Mouse (Mus musculus): ENCODE measurements at regions not wholly inside any gene's neighbourhood (a gene's known extent, or its start where the extent isn't known, plus 50 kb on each side); places are given as distances from the start of the nearest gene placed in this dataset.

GRCm38 (mm10) chr6:73401059-73401458 is 68.4 kb downstream of the 4931417E11Rik start:
- WGBS: 81% methylated on average over 2 of the region's 2 CpGs
- H3K36me3 ChIP-seq (ENCODE audit: control insufficient read depth, insufficient read depth, low read length): no peaks in the 10 kb centered on the region
- ATAC-seq (replicated peaks; ENCODE audit: low FRiP score): no peak

GRCm38 (mm10) chr6:73389301-73389700 is 80.2 kb downstream of the 4931417E11Rik start:
- H3K9me3 ChIP-seq (ENCODE audit: control insufficient read depth, low read length): no peaks in the 10 kb centered on the region
- no peaks in the 10 kb centered on the region for H3K27me3 ChIP-seq (ENCODE audit: control insufficient read depth, insufficient read depth, low read length)
- DNase-seq (ENCODE audit: low spot score): no peak
- ATAC-seq (replicated peaks; ENCODE audit: low FRiP score): no peak
- no peak overlapping the region for H3K9ac ChIP-seq (ENCODE audit: low read length)
- no peaks in the 10 kb centered on the region for H3K36me3 ChIP-seq (ENCODE audit: control insufficient read depth, insufficient read depth, low read length)
- WGBS: 68% methylated on average over 6 of the region's 6 CpGs
- no peak overlapping the region for H3K4me3 ChIP-seq (ENCODE audit: low read depth, low read length)
- no peaks in the 10 kb centered on the region for H3K4me1 ChIP-seq (replicated peaks; ENCODE audit: control insufficient read depth, insufficient read depth, low read length)
- H3K4me2 ChIP-seq (ENCODE audit: low read depth, low read length, severe bottlenecking): no peak overlapping the region
- no peak overlapping the region for H3K27ac ChIP-seq (ENCODE audit: low read depth, low read length)

More at GRCm38 (mm10) chr6:73401059-73401458, 68.4 kb downstream of the 4931417E11Rik start:
- Histone ChIP-seq H3K9me3 (ENCODE audit: control insufficient read depth, low read length) (no peaks in the 10 kb centered on the region), H3K27ac (ENCODE audit: low read depth, low read length) (no peak overlapping the region), H3K9ac (ENCODE audit: low read length) (no peak overlapping the region), H3K27me3 (ENCODE audit: control insufficient read depth, insufficient read depth, low read length) (no peaks in the 10 kb centered on the region), H3K4me1 (replicated peaks; ENCODE audit: control insufficient read depth, insufficient read depth, low read length) (no peaks in the 10 kb centered on the region), H3K4me2 (ENCODE audit: low read depth, low read length, severe bottlenecking) (no peak overlapping the region), H3K4me3 (ENCODE audit: low read depth, low read length) (no peak overlapping the region)
- DNase-seq (ENCODE audit: low spot score): no peak

- Histone ChIP-seq H3K27ac (ENCODE audit: low read depth, low read length) (no peak overlapping the region), H3K9me3 (ENCODE audit: control insufficient read depth, low read length) (no peaks in the 10 kb centered on the region), H3K9ac (ENCODE audit: low read length) (no peak overlapping the region), H3K36me3 (ENCODE audit: control insufficient read depth, insufficient read depth, low read length) (no peaks in the 10 kb centered on the region), H3K27me3 (ENCODE audit: control insufficient read depth, insufficient read depth, low read length) (no peaks in the 10 kb centered on the region), H3K4me1 (replicated peaks; ENCODE audit: control insufficient read depth, insufficient read depth, low read length) (no peaks in the 10 kb centered on the region), H3K4me3 (ENCODE audit: low read depth, low read length) (no peak overlapping the region), H3K4me2 (ENCODE audit: low read depth, low read length, severe bottlenecking) (no peak overlapping the region)
- ATAC-seq (replicated peaks; ENCODE audit: low FRiP score) (no peak), DNase-seq (ENCODE audit: low spot score) (no peak)
- WGBS: 88% methylated on average over 3 of the region's 3 CpGs
Measured at GRCm38 (mm10) chr6:73386261-73386660, 83.2 kb downstream of the 4931417E11Rik start.

GRCm38 (mm10) chr6:73379825-73380224 is 89.6 kb downstream of the 4931417E11Rik start:
- H3K4me1 ChIP-seq (replicated peaks; ENCODE audit: control insufficient read depth, insufficient read depth, low read length): no peaks in the 10 kb centered on the region
- 88% methylated on average over 5 of the region's 5 CpGs for WGBS
- no peak overlapping the region for H3K4me3 ChIP-seq (ENCODE audit: low read depth, low read length)
- no peak overlapping the region for H3K9ac ChIP-seq (ENCODE audit: low read length)
- no peaks in the 10 kb centered on the region for H3K36me3 ChIP-seq (ENCODE audit: control insufficient read depth, insufficient read depth, low read length)
- H3K9me3 ChIP-seq (ENCODE audit: control insufficient read depth, low read length): peaks cover 2% of the 10 kb centered on the region; the same call in 1 of the 2 replicates
- ATAC-seq (replicated peaks; ENCODE audit: low FRiP score) (no peak), DNase-seq (ENCODE audit: low spot score) (no peak)
- no peak overlapping the region for H3K27ac ChIP-seq (ENCODE audit: low read depth, low read length)
- H3K27me3 ChIP-seq (ENCODE audit: control insufficient read depth, insufficient read depth, low read length): no peaks in the 10 kb centered on the region
- H3K4me2 ChIP-seq (ENCODE audit: low read depth, low read length, severe bottlenecking): no peak overlapping the region

- Histone ChIP-seq H3K4me2 (ENCODE audit: low read depth, low read length, severe bottlenecking) (no peak overlapping the region), H3K9me3 (ENCODE audit: control insufficient read depth, low read length) (peaks cover 2% of the 10 kb centered on the region; the same call in 1 of the 2 replicates), H3K36me3 (ENCODE audit: control insufficient read depth, insufficient read depth, low read length) (no peaks in the 10 kb centered on the region), H3K27ac (ENCODE audit: low read depth, low read length) (no peak overlapping the region), H3K9ac (ENCODE audit: low read length) (no peak overlapping the region), H3K4me1 (replicated peaks; ENCODE audit: control insufficient read depth, insufficient read depth, low read length) (no peaks in the 10 kb centered on the region), H3K27me3 (ENCODE audit: control insufficient read depth, insufficient read depth, low read length) (no peaks in the 10 kb centered on the region), H3K4me3 (ENCODE audit: low read depth, low read length) (no peak overlapping the region)
- ATAC-seq (replicated peaks; ENCODE audit: low FRiP score): no peak
- WGBS: 85% methylated on average over 8 of the region's 8 CpGs
- no peak for DNase-seq (ENCODE audit: low spot score)
Measured at GRCm38 (mm10) chr6:73377884-73378283, 91.6 kb downstream of the 4931417E11Rik start.

GRCm38 (mm10) chr6:73376291-73376690 is 93.2 kb downstream of the 4931417E11Rik start:
- H3K4me2 ChIP-seq (ENCODE audit: low read depth, low read length, severe bottlenecking): no peak overlapping the region
- H3K36me3 ChIP-seq (ENCODE audit: control insufficient read depth, insufficient read depth, low read length): no peaks in the 10 kb centered on the region
- H3K4me1 ChIP-seq (replicated peaks; ENCODE audit: control insufficient read depth, insufficient read depth, low read length): no peaks in the 10 kb centered on the region
- no peaks in the 10 kb centered on the region for H3K27me3 ChIP-seq (ENCODE audit: control insufficient read depth, insufficient read depth, low read length)
- no peak overlapping the region for H3K9ac ChIP-seq (ENCODE audit: low read length)
- 98% methylated on average over 11 of the region's 11 CpGs for WGBS
- no peak overlapping the region for H3K4me3 ChIP-seq (ENCODE audit: low read depth, low read length)
- no peak for DNase-seq (ENCODE audit: low spot score)
- H3K27ac ChIP-seq (ENCODE audit: low read depth, low read length): no peak overlapping the region
- ATAC-seq (replicated peaks; ENCODE audit: low FRiP score): no peak
- H3K9me3 ChIP-seq (ENCODE audit: control insufficient read depth, low read length): peaks cover 2% of the 10 kb centered on the region; the same call in 1 of the 2 replicates

- no peaks in the 10 kb centered on the region for H3K36me3 ChIP-seq (ENCODE audit: control insufficient read depth, insufficient read depth, low read length)
- no peak overlapping the region for H3K27ac ChIP-seq (ENCODE audit: low read depth, low read length)
- peaks cover 2% of the 10 kb centered on the region; the same call in 1 of the 2 replicates for H3K9me3 ChIP-seq (ENCODE audit: control insufficient read depth, low read length)
- WGBS: 78% methylated on average over 5 of the region's 5 CpGs
- no peak overlapping the region for H3K4me2 ChIP-seq (ENCODE audit: low read depth, low read length, severe bottlenecking)
- no peak for DNase-seq (ENCODE audit: low spot score)
- no peaks in the 10 kb centered on the region for H3K27me3 ChIP-seq (ENCODE audit: control insufficient read depth, insufficient read depth, low read length)
- no peak overlapping the region for H3K9ac ChIP-seq (ENCODE audit: low read length)
- no peak overlapping the region for H3K4me3 ChIP-seq (ENCODE audit: low read depth, low read length)
- peaks cover 2% of the 10 kb centered on the region; the same call in 1 of the 2 replicates for H3K4me1 ChIP-seq (replicated peaks; ENCODE audit: control insufficient read depth, insufficient read depth, low read length)
- ATAC-seq (replicated peaks; ENCODE audit: low FRiP score): no peak
Measured at GRCm38 (mm10) chr6:73372901-73373300, 96.6 kb downstream of the 4931417E11Rik start.

GRCm38 (mm10) chr6:73371866-73372265 is 97.6 kb downstream of the 4931417E11Rik start:
- whole genome bisulfite sequencing: 90% methylated on average over 5 of the region's 5 CpGs
- Histone ChIP-seq H3K9me3 (ENCODE audit: control insufficient read depth, low read length) (peaks cover 2% of the 10 kb centered on the region; the same call in 1 of the 2 replicates), H3K4me1 (replicated peaks; ENCODE audit: control insufficient read depth, insufficient read depth, low read length) (peaks cover 2% of the 10 kb centered on the region; the same call in 1 of the 2 replicates), H3K4me3 (ENCODE audit: low read depth, low read length) (no peak overlapping the region), H3K27ac (ENCODE audit: low read depth, low read length) (no peak overlapping the region), H3K4me2 (ENCODE audit: low read depth, low read length, severe bottlenecking) (no peak overlapping the region), H3K27me3 (ENCODE audit: control insufficient read depth, insufficient read depth, low read length) (no peaks in the 10 kb centered on the region), H3K36me3 (ENCODE audit: control insufficient read depth, insufficient read depth, low read length) (no peaks in the 10 kb centered on the region), H3K9ac (ENCODE audit: low read length) (no peak overlapping the region)
- DNase-seq (ENCODE audit: low spot score): no peak
- no peak for ATAC-seq (replicated peaks; ENCODE audit: low FRiP score)

GRCm38 (mm10) chr6:73370901-73371300 is 98.6 kb downstream of the 4931417E11Rik start:
- Histone ChIP-seq H3K9ac (ENCODE audit: low read length) (no peak overlapping the region), H3K27me3 (ENCODE audit: control insufficient read depth, insufficient read depth, low read length) (no peaks in the 10 kb centered on the region), H3K9me3 (ENCODE audit: control insufficient read depth, low read length) (no peaks in the 10 kb centered on the region), H3K4me1 (replicated peaks; ENCODE audit: control insufficient read depth, insufficient read depth, low read length) (peaks cover 2% of the 10 kb centered on the region; the same call in 1 of the 2 replicates), H3K27ac (ENCODE audit: low read depth, low read length) (no peak overlapping the region), H3K36me3 (ENCODE audit: control insufficient read depth, insufficient read depth, low read length) (no peaks in the 10 kb centered on the region), H3K4me2 (ENCODE audit: low read depth, low read length, severe bottlenecking) (no peak overlapping the region), H3K4me3 (ENCODE audit: low read depth, low read length) (no peak overlapping the region)
- WGBS: 87% methylated on average over 4 of the region's 4 CpGs
- DNase-seq (ENCODE audit: low spot score) (no peak), ATAC-seq (replicated peaks; ENCODE audit: low FRiP score) (no peak)
